Mouse (Mus musculus): ENCODE data around the gene AW011738.

- TF ChIP-seq POLR2A (IDR thresholded peaks at IDR 0.05; ENCODE audit: borderline replicate concordance, control insufficient read depth, low read depth, low read length) (no peak), CTCF (IDR thresholded peaks at IDR 0.05; ENCODE audit: control insufficient read depth, insufficient read depth, low read length) (no peak)
Observed at GRCm38 (mm10) chr4:156168611-156169010, 34.5 kb upstream of the AW011738 start.

Data from bone marrow, adult 2 months (tissue).